Mouse (Mus musculus): ENCODE measurements around the gene H2afj. TPM values are rescaled to one million over a fixed set of nuclear protein-coding genes. Genes with fewer than 3 reads are reported as not detected.
A peak's percentile ranks its signal among the peaks of the same experiment; 100 is the strongest.

H2afj gene
- total RNA-seq, 1 experiment from 2014 or later = 49.8 TPM

- peak; percentile 65 to 70 for ATAC-seq (replicated peaks in 1 of 2; ENCODE audit: insufficient read depth in 1 of 2, low FRiP score in 2 of 2, low TSS enrichment in 1 of 2, low read depth in 1 of 2, poor library complexity in 2 of 2, severe bottlenecking in 2 of 2)
Observed at GRCm38 (mm10) chr6:136803739-136804633, 4.1 kb upstream of the H2afj start, which contains the start of gene Hist4h4. TSS of gene Hist4h4 (minus strand) at chr6:136804415.

- ATAC-seq (replicated peaks in 1 of 2; ENCODE audit: insufficient read depth in 1 of 2, low FRiP score in 2 of 2, low TSS enrichment in 1 of 2, low read depth in 1 of 2, poor library complexity in 2 of 2, severe bottlenecking in 2 of 2) = no peak
Observed at GRCm38 (mm10) chr6:136804705-136805408, 3.2 kb upstream of the H2afj start.

GRCm38 (mm10) chr6:136805409-136805775, 2.7 kb upstream of the H2afj start:
- no peak for ATAC-seq (replicated peaks in 1 of 2; ENCODE audit: insufficient read depth in 1 of 2, low FRiP score in 2 of 2, low TSS enrichment in 1 of 2, low read depth in 1 of 2, poor library complexity in 2 of 2, severe bottlenecking in 2 of 2)

- ATAC-seq (replicated peaks in 1 of 2; ENCODE audit: insufficient read depth in 1 of 2, low FRiP score in 2 of 2, low TSS enrichment in 1 of 2, low read depth in 1 of 2, poor library complexity in 2 of 2, severe bottlenecking in 2 of 2) = no peak
Observed at GRCm38 (mm10) chr6:136806819-136807218, 1.2 kb upstream of the H2afj start.

- ATAC-seq (replicated peaks in 1 of 2; ENCODE audit: insufficient read depth in 1 of 2, low FRiP score in 2 of 2, low TSS enrichment in 1 of 2, low read depth in 1 of 2, poor library complexity in 2 of 2, severe bottlenecking in 2 of 2) = no peak
Observed at GRCm38 (mm10) chr6:136807395-136808013, 540 bp upstream of the H2afj start.

- peak in 1 of 2 experiments; percentile 15; a peak in 2 of 4 replicates for ATAC-seq (replicated peaks in 1 of 2; ENCODE audit: insufficient read depth in 1 of 2, low FRiP score in 2 of 2, low TSS enrichment in 1 of 2, low read depth in 1 of 2, poor library complexity in 2 of 2, severe bottlenecking in 2 of 2)
Observed at GRCm38 (mm10) chr6:136808631-136809046, 595 bp downstream of the H2afj start.

- peak; percentile 34 to 46 for ATAC-seq (replicated peaks in 1 of 2; ENCODE audit: insufficient read depth in 1 of 2, low FRiP score in 2 of 2, low TSS enrichment in 1 of 2, low read depth in 1 of 2, poor library complexity in 2 of 2, severe bottlenecking in 2 of 2)
Observed at GRCm38 (mm10) chr6:136809077-136809476, 1.0 kb downstream of the H2afj start.

- no peak for ATAC-seq (replicated peaks in 1 of 2; ENCODE audit: insufficient read depth in 1 of 2, low FRiP score in 2 of 2, low TSS enrichment in 1 of 2, low read depth in 1 of 2, poor library complexity in 2 of 2, severe bottlenecking in 2 of 2)
Observed at GRCm38 (mm10) chr6:136809673-136810072, 1.6 kb downstream of the H2afj start.

- no peak for ATAC-seq (replicated peaks in 1 of 2; ENCODE audit: insufficient read depth in 1 of 2, low FRiP score in 2 of 2, low TSS enrichment in 1 of 2, low read depth in 1 of 2, poor library complexity in 2 of 2, severe bottlenecking in 2 of 2)
Observed at GRCm38 (mm10) chr6:136811196-136811595, 3.2 kb downstream of the H2afj start.

GRCm38 (mm10) chr6:136813117-136813516, 5.1 kb downstream of the H2afj start:
- ATAC-seq (replicated peaks in 1 of 2; ENCODE audit: insufficient read depth in 1 of 2, low FRiP score in 2 of 2, low TSS enrichment in 1 of 2, low read depth in 1 of 2, poor library complexity in 2 of 2, severe bottlenecking in 2 of 2) = no peak

- ATAC-seq (replicated peaks in 1 of 2; ENCODE audit: insufficient read depth in 1 of 2, low FRiP score in 2 of 2, low TSS enrichment in 1 of 2, low read depth in 1 of 2, poor library complexity in 2 of 2, severe bottlenecking in 2 of 2) = no peak
Observed at GRCm38 (mm10) chr6:136815381-136815780, 7.3 kb downstream of the H2afj start.

GRCm38 (mm10) chr6:136816826-136817225, 8.8 kb downstream of the H2afj start:
- ATAC-seq (replicated peaks in 1 of 2; ENCODE audit: insufficient read depth in 1 of 2, low FRiP score in 2 of 2, low TSS enrichment in 1 of 2, low read depth in 1 of 2, poor library complexity in 2 of 2, severe bottlenecking in 2 of 2) = no peak

GRCm38 (mm10) chr6:136817549-136817948, 9.5 kb downstream of the H2afj start:
- ATAC-seq (replicated peaks in 1 of 2; ENCODE audit: insufficient read depth in 1 of 2, low FRiP score in 2 of 2, low TSS enrichment in 1 of 2, low read depth in 1 of 2, poor library complexity in 2 of 2, severe bottlenecking in 2 of 2) = no peak

- ATAC-seq (replicated peaks in 1 of 2; ENCODE audit: insufficient read depth in 1 of 2, low FRiP score in 2 of 2, low TSS enrichment in 1 of 2, low read depth in 1 of 2, poor library complexity in 2 of 2, severe bottlenecking in 2 of 2) = no peak
Observed at GRCm38 (mm10) chr6:136820381-136820780, 12.3 kb downstream of the H2afj start.

- no peak for ATAC-seq (replicated peaks in 1 of 2; ENCODE audit: insufficient read depth in 1 of 2, low FRiP score in 2 of 2, low TSS enrichment in 1 of 2, low read depth in 1 of 2, poor library complexity in 2 of 2, severe bottlenecking in 2 of 2)
Observed at GRCm38 (mm10) chr6:136821086-136821485, 13.0 kb downstream of the H2afj start.

GRCm38 (mm10) chr6:136824987-136825386, 16.9 kb downstream of the H2afj start:
- ATAC-seq (replicated peaks in 1 of 2; ENCODE audit: insufficient read depth in 1 of 2, low FRiP score in 2 of 2, low TSS enrichment in 1 of 2, low read depth in 1 of 2, poor library complexity in 2 of 2, severe bottlenecking in 2 of 2) = no peak

GRCm38 (mm10) chr6:136827116-136827515, 19.1 kb downstream of the H2afj start:
- ATAC-seq (replicated peaks in 1 of 2; ENCODE audit: insufficient read depth in 1 of 2, low FRiP score in 2 of 2, low TSS enrichment in 1 of 2, low read depth in 1 of 2, poor library complexity in 2 of 2, severe bottlenecking in 2 of 2) = no peak

GRCm38 (mm10) chr6:136827516-136827880, 19.5 kb downstream of the H2afj start, which contains the start of gene BC049715:
TSS of gene BC049715 (plus strand) at chr6:136827626.
- 0 out of 4 replicates have a peak, but pooled peaks of 1 of the 2 experiments have one; percentile 0 for ATAC-seq (replicated peaks in 1 of 2; ENCODE audit: insufficient read depth in 1 of 2, low FRiP score in 2 of 2, low TSS enrichment in 1 of 2, low read depth in 1 of 2, poor library complexity in 2 of 2, severe bottlenecking in 2 of 2)
